Mouse (Mus musculus): ENCODE results near the gene Erc1. TPM values are rescaled to one million over a fixed set of nuclear protein-coding genes. Genes with fewer than 3 reads are reported as not detected.
"Not testable (repeated sequence)": the region's sequence is repeated elsewhere in the genome, so short reads cannot be mapped to it uniquely, and the experiment has no call there.

Gene Erc1
- total RNA-seq, 2 experiments from 2014 or later: 18.6 to 19.2 TPM

GRCm38 (mm10) chr6:119711649-119712305 is 136.2 kb downstream of the Erc1 start:
- no peak for DNase-seq

GRCm38 (mm10) chr6:119709552-119709951 is 138.4 kb downstream of the Erc1 start:
- DNase-seq: peak; percentile 7 to 61

- no peak for DNase-seq
Measured at GRCm38 (mm10) chr6:119707911-119708310, 140.1 kb downstream of the Erc1 start.

- DNase-seq: no peak
Measured at GRCm38 (mm10) chr6:119704899-119705298, 143.1 kb downstream of the Erc1 start.

GRCm38 (mm10) chr6:119692754-119693153 is 155.2 kb downstream of the Erc1 start:
- DNase-seq: no peak

- DNase-seq: no peak
Measured at GRCm38 (mm10) chr6:119686470-119686869, 161.5 kb downstream of the Erc1 start.

- no peak for DNase-seq
Measured at GRCm38 (mm10) chr6:119680746-119681145, 167.2 kb downstream of the Erc1 start.

- no peak for DNase-seq
Measured at GRCm38 (mm10) chr6:119674811-119675209, 173.2 kb downstream of the Erc1 start.

GRCm38 (mm10) chr6:119674201-119674810 is 173.7 kb downstream of the Erc1 start:
- DNase-seq: no peak

- DNase-seq: peak in 1 of 2 experiments; percentile 8
Measured at GRCm38 (mm10) chr6:119669746-119670145, 178.2 kb downstream of the Erc1 start.

GRCm38 (mm10) chr6:119662936-119663335 is 185.0 kb downstream of the Erc1 start:
- DNase-seq: no peak

GRCm38 (mm10) chr6:119661081-119661493 is 186.9 kb downstream of the Erc1 start:
- no peak for DNase-seq

GRCm38 (mm10) chr6:119658441-119658840 is 189.5 kb downstream of the Erc1 start:
- DNase-seq: no peak

- no peak for DNase-seq
Measured at GRCm38 (mm10) chr6:119657418-119658178, 190.4 kb downstream of the Erc1 start.

GRCm38 (mm10) chr6:119654777-119655176 is 193.2 kb downstream of the Erc1 start:
- DNase-seq: not testable (repeated sequence)

GRCm38 (mm10) chr6:119643880-119644460 is 204.0 kb downstream of the Erc1 start:
- peak in 1 of 2 experiments; percentile 1 for DNase-seq

GRCm38 (mm10) chr6:119643178-119643728 is 204.7 kb downstream of the Erc1 start:
- DNase-seq: no peak

GRCm38 (mm10) chr6:119642718-119643117 is 205.2 kb downstream of the Erc1 start:
- peak in 1 of 2 experiments; percentile 7 for DNase-seq

GRCm38 (mm10) chr6:119635629-119636028 is 212.3 kb downstream of the Erc1 start:
- DNase-seq: peak in 1 of 2 experiments; percentile 9

GRCm38 (mm10) chr6:119630622-119631021 is 217.3 kb downstream of the Erc1 start:
- DNase-seq: no peak

- no peak for DNase-seq
Measured at GRCm38 (mm10) chr6:119601379-119601778, 246.6 kb downstream of the Erc1 start.

GRCm38 (mm10) chr6:119595440-119595839 is 252.5 kb downstream of the Erc1 start:
- peak in 1 of 2 experiments; percentile 6 for DNase-seq

Data from adrenal gland, postnatal 36 days (tissue).